Mouse (Mus musculus) liver, postnatal 0 days (tissue): Measurements from ENCODE around the gene Ccnjl. TPM values are rescaled to one million over a fixed set of nuclear protein-coding genes. Genes with fewer than 3 reads are reported as not detected.

ENCODE experiments used
- ATAC-seq: fragments of 200-750 bp; cut with Nextera tagmentation; 2 replicates; pipeline ENCODE4 v1.8.0; 2017; ENCODE audit warnings: mild to moderate bottlenecking, moderate library complexity
- DNase-seq: peaks from one replicate; pipeline ENCODE4 v3.0.0-alpha.2; 2016
- H3K27ac ChIP-seq: fragments of 300-500 bp; sonication (generic); 2 replicates; pipeline ENCODE4 v1.5.1; 2014; ENCODE audit warnings: antibody characterized with exemption, moderate library complexity, mild to moderate bottlenecking, low read depth
- H3K27me3 ChIP-seq: fragments of 300-500 bp; sonication (generic); 2 replicates; pipeline ENCODE4 v1.6.1; 2014; ENCODE audit warnings: low read length, control low read depth, mixed read lengths; ENCODE audit not compliant: insufficient read depth
- H3K36me3 ChIP-seq: fragments of 300-500 bp; sonication (generic); replicated peaks from 2 replicates; pipeline ENCODE4 v1.6.1; 2014; ENCODE audit warnings: mild to moderate bottlenecking, control low read depth, low read length, moderate library complexity, mixed read lengths; ENCODE audit not compliant: insufficient read depth
- H3K4me1 ChIP-seq: fragments of 300-500 bp; sonication (generic); 2 replicates; pipeline ENCODE4 v1.6.1; 2014; ENCODE audit warnings: antibody characterized with exemption, mild to moderate bottlenecking, control low read depth; ENCODE audit not compliant: insufficient read depth
- H3K4me2 ChIP-seq: fragments of 300-500 bp; sonication (generic); 2 replicates; pipeline ENCODE4 v1.6.1; 2014; ENCODE audit warnings: low read depth, mild to moderate bottlenecking, low read length, moderate library complexity, mixed read lengths
- H3K4me3 ChIP-seq: fragments of 300-500 bp; sonication (generic); 2 replicates; pipeline ENCODE4 v1.5.1; 2014; ENCODE audit warnings: low read depth, low read length
- H3K9ac ChIP-seq: fragments of 300-500 bp; sonication (generic); replicated peaks from 2 replicates; pipeline ENCODE4 v1.6.1; 2014; ENCODE audit warnings: mild to moderate bottlenecking, moderate library complexity
- H3K9me3 ChIP-seq: fragments of 300-500 bp; sonication (generic); 2 replicates; pipeline ENCODE4 v1.6.1; 2016; ENCODE audit warnings: mild to moderate bottlenecking, control low read depth, low read length, mixed read lengths
- CTCF ChIP-seq: sonication (generic); IDR thresholded peaks from 2 replicates; pipeline ENCODE4 v1.5.1; 2016; ENCODE audit warnings: antibody characterized with exemption, low read depth
- EP300 ChIP-seq: IDR thresholded peaks from 2 replicates; pipeline ENCODE4 v1.6.1; 2016; ENCODE audit warnings: antibody characterized with exemption, low read depth, mild to moderate bottlenecking
- WGBS: fragments of 180-500 bp; shearing (Covaris S2); extraction: QIAGEN DNeasy Blood & Tissue Kit; methylation state at CpG from one replicate; pipeline ENCODE4 v1.1.7; 2014; ENCODE audit not compliant: insufficient replicate concordance; 5-methylcytosine and 5-hydroxymethylcytosine counted together
- polyA plus RNA-seq: library from polyadenylated mRNA; unstranded; fragments of >200 nt; fragmentation: Nextera tagmentation; extraction: Ambion mirVana; gene quantifications from 2 replicates; pipeline ENCODE4 v1.2.1, GENCODE M21; 2015

Gene Ccnjl
- polyA plus RNA-seq, 1 experiment from 2014 or later: 1.5 TPM

DNA sequence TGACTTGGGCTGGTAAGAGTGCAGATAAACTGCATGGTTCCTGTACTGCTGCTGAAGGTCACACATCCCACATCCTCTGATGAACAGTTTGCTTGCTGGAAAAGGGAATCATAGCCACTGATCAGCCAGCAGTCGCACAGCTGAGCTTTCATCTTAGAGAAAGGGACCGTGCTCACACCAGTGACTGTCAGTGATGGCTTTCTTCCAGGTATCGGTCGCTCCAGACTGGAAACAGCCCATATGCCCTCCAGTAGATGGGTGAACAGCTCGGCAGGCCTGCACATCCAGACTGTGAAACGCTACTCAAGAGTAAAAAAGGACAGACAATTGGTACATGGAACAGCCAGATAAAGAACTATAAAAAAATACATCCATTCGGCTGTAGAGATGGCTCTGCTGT is 23.4 kb upstream of the Ccnjl start:
- DNase-seq (no peak), ATAC-seq (no peak)
- Histone ChIP-seq H3K9me3 (no peaks in the 10 kb centered on the region), H3K4me3 (no peak overlapping the region), H3K36me3 (no peaks in the 10 kb centered on the region), H3K4me2 (no peak overlapping the region), H3K27me3 (no peaks in the 10 kb centered on the region), H3K9ac (no peak overlapping the region), H3K27ac (no peak overlapping the region), H3K4me1 (no peaks in the 10 kb centered on the region)
- WGBS: 85% methylated on average over 7 of the region's 7 CpGs
- TF ChIP-seq CTCF (no peak), EP300 (no peak)

DNA sequence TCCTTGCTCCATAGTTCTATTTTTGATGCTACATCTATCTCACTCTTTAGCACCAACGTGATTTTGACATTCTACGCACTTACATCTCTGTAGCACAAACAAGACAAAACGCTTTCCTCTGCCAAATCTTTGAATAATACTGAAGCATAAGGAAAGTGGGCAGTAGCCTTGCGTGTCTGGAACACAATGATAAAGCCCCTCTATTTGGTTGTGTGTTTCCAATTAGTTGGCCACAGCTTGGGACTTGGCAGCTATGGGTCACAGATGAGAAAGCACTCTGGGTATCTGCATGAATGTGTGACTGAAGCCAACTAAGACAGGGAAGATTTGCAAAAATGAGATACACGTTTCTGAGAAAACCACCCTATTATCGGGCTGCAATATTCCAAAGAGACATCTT is 20.6 kb upstream of the Ccnjl start:
- Histone ChIP-seq H3K36me3 (no peaks in the 10 kb centered on the region), H3K4me3 (no peak overlapping the region), H3K27ac (no peak overlapping the region), H3K9ac (no peak overlapping the region), H3K27me3 (no peaks in the 10 kb centered on the region), H3K4me2 (no peak overlapping the region), H3K9me3 (no peaks in the 10 kb centered on the region), H3K4me1 (no peaks in the 10 kb centered on the region)
- ATAC-seq (no peak), DNase-seq (no peak)
- 74% methylated on average over 6 of the region's 6 CpGs for WGBS
- TF ChIP-seq EP300 (no peak), CTCF (no peak)

DNA sequence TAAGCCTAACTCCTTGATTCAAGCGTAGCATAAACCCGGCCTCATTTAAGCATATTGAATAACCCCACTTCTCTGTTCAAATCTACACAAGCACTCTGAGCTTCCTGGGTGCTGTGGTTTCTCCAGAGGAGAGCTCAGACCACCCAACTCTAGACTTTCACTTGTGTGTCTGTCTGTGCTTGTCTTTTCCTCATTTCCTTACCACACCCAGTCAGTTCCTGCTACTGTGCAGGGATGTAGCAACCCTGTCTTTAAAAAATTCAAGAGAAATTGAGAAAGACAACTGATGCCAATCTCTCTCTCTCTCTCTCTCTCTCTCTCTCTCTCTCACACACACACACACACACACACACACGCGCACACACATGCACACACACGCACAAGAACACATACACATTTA is 18.7 kb upstream of the Ccnjl start:
- ATAC-seq: no peak
- WGBS: 89% methylated on average over 5 of the region's 5 CpGs
- no peak for TF ChIP-seq EP300

DNA sequence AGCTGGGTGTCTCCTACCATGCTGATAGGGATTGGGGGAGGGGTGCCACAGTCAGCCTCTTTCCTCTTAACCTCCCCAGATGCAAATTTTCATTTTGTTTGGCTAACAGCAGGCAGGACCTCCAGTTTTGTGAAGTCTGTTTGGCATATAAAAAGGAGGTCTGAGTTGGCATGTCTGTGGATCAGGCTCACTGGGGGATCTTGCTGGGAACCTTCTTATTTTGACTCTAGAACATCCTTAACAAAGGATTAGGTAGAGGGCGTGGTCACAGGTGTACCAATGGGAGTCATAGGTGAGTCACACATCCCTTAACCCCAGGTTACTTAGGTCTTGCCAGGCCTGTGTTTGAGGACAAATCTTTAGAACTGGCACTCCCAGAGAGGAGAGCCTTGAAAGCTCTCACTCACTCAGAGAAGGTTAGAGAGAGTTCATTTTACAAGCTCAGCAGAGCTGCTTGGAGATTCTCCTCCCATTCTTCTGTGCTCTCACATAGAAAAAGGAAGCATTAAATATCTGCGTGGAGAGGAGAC is 15.9 kb upstream of the Ccnjl start:
- 60% methylated on average over 2 of the region's 2 CpGs for WGBS
- no peak for ATAC-seq
- H3K9me3 ChIP-seq: no peaks in the 10 kb centered on the region

More for the DNA sequence above, 18.7 kb upstream of the Ccnjl start:
- H3K4me1 ChIP-seq: no peaks in the 10 kb centered on the region
- H3K36me3 ChIP-seq: no peaks in the 10 kb centered on the region
- H3K4me2 ChIP-seq: no peak overlapping the region
- DNase-seq: no peak
- no peak overlapping the region for H3K4me3 ChIP-seq
- H3K27me3 ChIP-seq: no peaks in the 10 kb centered on the region
- no peaks in the 10 kb centered on the region for H3K9me3 ChIP-seq
- no peak overlapping the region for H3K27ac ChIP-seq
- no peak overlapping the region for H3K9ac ChIP-seq

DNA sequence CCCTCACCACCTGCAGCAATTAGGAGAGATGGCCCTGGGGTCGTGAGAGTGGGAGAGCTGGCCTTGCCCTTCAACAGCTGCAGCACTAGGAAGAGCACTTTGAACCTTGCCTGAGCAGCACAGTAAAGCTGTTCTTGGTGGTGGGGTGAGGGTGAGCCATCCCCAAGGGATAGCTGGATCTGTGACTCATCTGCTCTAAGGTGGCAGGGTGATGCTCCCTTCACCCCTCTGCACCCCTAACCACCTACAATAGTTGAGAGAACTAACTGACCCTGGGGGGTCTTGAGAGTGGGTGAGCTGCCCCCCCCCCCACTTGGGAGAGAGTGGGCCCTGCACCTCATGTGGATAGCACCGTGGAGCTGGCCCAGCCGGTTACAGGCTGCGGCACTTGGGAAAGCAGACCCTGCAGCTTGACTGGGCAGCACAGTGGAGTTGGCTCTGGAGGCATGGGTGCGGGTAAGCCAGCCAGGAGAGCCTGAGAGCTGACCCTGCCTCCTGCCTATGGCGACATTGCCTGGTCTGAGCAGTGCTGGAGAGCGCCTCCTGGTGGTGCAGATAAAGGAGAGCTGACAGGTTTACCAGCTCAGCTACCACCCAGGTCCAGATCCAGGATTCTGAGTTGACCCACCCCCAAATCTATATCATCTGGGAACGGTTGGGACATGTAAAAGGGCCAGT is 12.1 kb upstream of the Ccnjl start:
- peak; percentile 51 for DNase-seq
- 30% methylated on average over 8 of the region's 8 CpGs for WGBS
- no peaks in the 10 kb centered on the region for H3K9me3 ChIP-seq

More for the DNA sequence above, 15.9 kb upstream of the Ccnjl start:
- Histone ChIP-seq H3K4me3 (no peak overlapping the region), H3K27ac (no peak overlapping the region), H3K4me2 (no peak overlapping the region), H3K27me3 (no peaks in the 10 kb centered on the region), H3K9ac (no peak overlapping the region), H3K4me1 (no peaks in the 10 kb centered on the region), H3K36me3 (no peaks in the 10 kb centered on the region)
- TF ChIP-seq EP300: no peak
- no peak for TF ChIP-seq CTCF
- no peak for DNase-seq

DNA sequence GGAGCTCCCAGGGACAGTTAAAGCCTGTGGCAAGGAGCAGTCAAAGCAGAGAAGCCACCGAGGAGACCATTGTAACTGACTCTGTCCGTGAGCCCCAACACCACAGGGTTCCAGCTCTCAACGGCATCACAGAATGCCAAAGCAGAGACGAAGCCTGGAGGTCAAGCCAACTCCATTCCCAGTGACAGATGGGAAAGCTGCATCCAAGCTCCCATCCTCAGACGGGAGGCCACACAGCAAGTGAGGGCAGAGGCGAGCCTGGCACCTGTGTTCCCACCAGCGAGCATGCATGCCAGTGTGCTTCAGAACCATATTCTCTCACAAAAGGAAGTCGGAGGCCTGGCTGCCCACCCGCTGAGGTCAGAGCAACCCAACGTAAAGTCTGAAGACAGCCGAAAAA is 10.9 kb upstream of the Ccnjl start:
- no peak for ATAC-seq
- Histone ChIP-seq H3K4me3 (no peak overlapping the region), H3K4me1 (no peaks in the 10 kb centered on the region), H3K36me3 (no peaks in the 10 kb centered on the region), H3K27me3 (no peaks in the 10 kb centered on the region), H3K4me2 (no peak overlapping the region), H3K9me3 (no peaks in the 10 kb centered on the region), H3K9ac (no peak overlapping the region), H3K27ac (no peak overlapping the region)
- 79% methylated on average over 11 of the region's 11 CpGs for WGBS
- DNase-seq: no peak
- TF ChIP-seq EP300 (no peak), CTCF (no peak)

More for the DNA sequence above, 12.1 kb upstream of the Ccnjl start:
- Histone ChIP-seq H3K27me3 (no peaks in the 10 kb centered on the region), H3K4me1 (no peaks in the 10 kb centered on the region), H3K9ac (no peak overlapping the region), H3K36me3 (no peaks in the 10 kb centered on the region), H3K27ac (no peak overlapping the region), H3K4me3 (no peak overlapping the region), H3K4me2 (no peak overlapping the region)
- TF ChIP-seq CTCF (peak; percentile 65), EP300 (no peak)
- ATAC-seq: no peak

DNA sequence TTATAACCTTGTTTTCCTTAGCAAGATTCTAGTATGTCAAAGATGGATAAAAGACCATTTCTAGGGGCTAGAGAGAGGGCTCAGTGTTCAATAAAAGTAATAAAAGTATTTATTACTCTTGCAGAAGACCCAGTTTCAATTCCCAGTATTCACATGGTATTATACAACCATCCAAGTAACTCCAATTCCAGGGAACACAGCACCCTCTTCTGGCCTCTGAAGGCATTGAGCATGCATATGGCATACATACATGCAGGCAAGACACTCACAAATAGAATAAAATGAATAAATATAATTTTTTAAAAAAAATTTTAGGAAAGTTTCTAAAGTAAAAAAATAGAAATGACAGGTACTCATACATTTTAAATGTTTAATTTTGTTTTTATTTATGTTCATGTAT is 10.5 kb upstream of the Ccnjl start:
- Histone ChIP-seq H3K9ac (no peak overlapping the region), H3K36me3 (no peaks in the 10 kb centered on the region), H3K4me2 (no peak overlapping the region), H3K4me1 (no peaks in the 10 kb centered on the region), H3K4me3 (no peak overlapping the region), H3K27ac (no peak overlapping the region), H3K27me3 (no peaks in the 10 kb centered on the region), H3K9me3 (no peaks in the 10 kb centered on the region)
- DNase-seq (no peak), ATAC-seq (no peak)
- TF ChIP-seq EP300 (no peak), CTCF (0 out of 2 replicates have a peak, but pooled peaks have one; percentile 17)
